Mouse (Mus musculus): Measurements from ENCODE around the gene Piwil1. TPM values are rescaled to one million over a fixed set of nuclear protein-coding genes. Genes with fewer than 3 reads are reported as not detected.

Piwil1 gene
- total and polyA plus RNA-seq, 3 experiments: not detected

DNA sequence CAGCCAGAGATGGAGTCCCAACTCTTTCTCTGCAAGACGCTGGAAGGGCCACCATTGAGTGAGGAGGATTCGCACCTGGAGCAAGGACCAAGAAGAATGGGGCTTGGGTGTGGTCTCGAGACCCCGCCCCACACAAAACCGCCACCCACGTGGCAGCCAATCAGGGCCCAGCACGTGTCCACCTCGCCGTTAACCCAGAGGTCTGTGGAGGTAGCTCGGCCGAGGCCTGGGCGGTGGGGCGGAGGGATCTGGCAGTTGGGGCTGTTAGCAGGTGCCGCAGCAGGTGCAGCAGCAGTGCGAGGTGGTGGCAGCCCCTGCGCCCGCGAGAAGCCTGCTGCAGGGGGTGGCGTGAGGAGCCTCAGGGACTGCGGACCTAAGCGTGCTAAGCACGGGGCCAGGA, 33.6 kb downstream of the Piwil1 start (continued):
- no peak for TF ChIP-seq BHLHE40 (IDR thresholded peaks at IDR 0.05; ENCODE audit: borderline replicate concordance, low read depth, low read length)
- no peak for TF ChIP-seq ELF1 (IDR thresholded peaks at IDR 0.05; ENCODE audit: low read depth, low read length)
- no peak for TF ChIP-seq TBP (IDR thresholded peaks at IDR 0.05; ENCODE audit: low read depth, low read length)

DNA sequence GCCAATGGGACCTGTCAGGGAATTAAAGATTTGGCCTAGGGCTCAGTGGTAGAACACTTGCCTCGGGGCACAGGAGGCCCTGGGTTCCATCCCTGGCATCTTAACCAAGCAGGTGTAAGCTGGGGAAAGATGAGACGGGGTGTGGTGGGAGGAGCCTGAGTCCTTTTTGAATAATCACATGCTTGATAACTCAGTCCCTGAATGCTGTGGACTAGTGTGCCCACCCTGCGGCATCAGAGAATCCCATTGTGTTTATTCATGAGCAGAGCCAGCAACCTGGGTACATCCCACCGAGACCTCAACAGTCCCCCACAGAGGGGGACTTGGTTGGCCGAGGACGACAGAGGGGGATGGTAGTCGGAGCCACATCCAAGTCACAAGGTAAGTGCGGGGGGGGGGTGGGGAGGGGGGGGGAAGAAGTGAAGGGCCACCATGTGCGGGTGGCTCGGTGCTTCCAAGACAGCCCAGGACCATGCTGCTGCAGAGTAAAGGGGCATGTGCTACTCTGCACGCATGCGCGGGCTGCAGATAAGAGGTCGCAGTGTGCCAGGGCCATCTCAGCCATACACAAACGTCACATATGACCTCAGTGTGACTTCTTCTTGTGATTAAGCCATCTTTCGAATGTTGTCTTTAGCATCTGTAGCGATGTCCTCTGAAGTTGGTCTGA, 37.0 kb downstream of the Piwil1 start:
- no peak for TF ChIP-seq ZMIZ1 (IDR thresholded peaks at IDR 0.05; ENCODE audit: low read depth, low read length)
- TF ChIP-seq TBP (IDR thresholded peaks at IDR 0.05; ENCODE audit: low read depth, low read length): no peak
- TF ChIP-seq POLR2AphosphoS5 (IDR thresholded peaks at IDR 0.05; ENCODE audit: borderline replicate concordance, low read depth, low read length): no peak
- TF ChIP-seq KAT2A (conservative IDR thresholded peaks at IDR 0.05; ENCODE audit: low read depth, low read length): no peak
- TF ChIP-seq MEF2A (IDR thresholded peaks at IDR 0.05; ENCODE audit: extremely low read depth, insufficient replicate concordance, low read depth, low read length, poor library complexity, severe bottlenecking): no peak
- no peak for TF ChIP-seq USF2 (IDR thresholded peaks at IDR 0.05; ENCODE audit: borderline replicate concordance in 1 of 2, insufficient read depth in 1 of 2, low read depth in 1 of 2, low read length in 2 of 2)
- no peak for TF ChIP-seq GABPA (IDR thresholded peaks at IDR 0.05; ENCODE audit: low read depth, low read length)
- no peak for TF ChIP-seq CHD2 (IDR thresholded peaks at IDR 0.05; ENCODE audit: low read length)
- no peak for TF ChIP-seq MAZ (IDR thresholded peaks at IDR 0.05; ENCODE audit: low read depth, low read length)
- H3K9ac ChIP-seq (ENCODE audit: control insufficient read depth, low read depth, low read length, poor library complexity, severe bottlenecking): no peak overlapping the region
- no peaks in the 10 kb centered on the region for H3K79me2 ChIP-seq (ENCODE audit: control insufficient read depth, insufficient read depth, low read length, poor library complexity)
- no peak for DNase-seq (ENCODE audit: low read depth, low spot score)
- H3K36me3 ChIP-seq (ENCODE audit: control insufficient read depth in 1 of 2, insufficient read depth in 2 of 2, low read length in 2 of 2): no peaks in the 10 kb centered on the region
- no peaks in the 10 kb centered on the region for H3K9me3 ChIP-seq (replicated peaks; ENCODE audit: insufficient read depth, low read length)
- no peak overlapping the region for H3K27ac ChIP-seq (ENCODE audit: control insufficient read depth, low read depth, low read length)
- H3K27me3 ChIP-seq (ENCODE audit: control insufficient read depth in 1 of 2, insufficient read depth in 2 of 2, low read length in 2 of 2): no peaks in the 10 kb centered on the region
- no peak overlapping the region for H3K4me3 ChIP-seq (ENCODE audit: control insufficient read depth in 1 of 2, insufficient read depth in 1 of 2, low read depth in 2 of 2, low read length in 2 of 2)
- no peaks in the 10 kb centered on the region for H3K4me1 ChIP-seq (ENCODE audit: control insufficient read depth in 1 of 2, insufficient read depth in 2 of 2, low read length in 2 of 2)

DNA sequence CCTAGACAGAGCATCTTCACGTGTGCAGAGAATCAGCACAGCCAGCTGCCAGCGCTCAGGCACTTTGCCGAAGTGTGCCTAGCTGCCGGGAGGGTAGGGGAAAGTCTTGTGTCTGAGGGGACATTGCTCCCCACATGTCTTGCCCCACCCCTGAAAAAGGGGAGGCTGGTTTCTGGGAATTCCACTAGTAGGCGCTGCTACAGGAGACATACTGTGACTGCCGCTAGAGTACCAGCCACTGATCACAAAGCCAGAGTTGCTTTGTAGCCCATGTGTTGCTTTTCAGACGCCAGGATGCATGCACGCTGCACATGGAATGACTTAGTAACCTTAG, 37.5 kb downstream of the Piwil1 start:
- DNase-seq (ENCODE audit: low read depth, low spot score): no peak
- Histone ChIP-seq H3K27me3 (ENCODE audit: control insufficient read depth in 1 of 2, insufficient read depth in 2 of 2, low read length in 2 of 2) (no peaks in the 10 kb centered on the region), H3K27ac (ENCODE audit: control insufficient read depth, low read depth, low read length) (no peak overlapping the region), H3K4me1 (ENCODE audit: control insufficient read depth in 1 of 2, insufficient read depth in 2 of 2, low read length in 2 of 2) (no peaks in the 10 kb centered on the region), H3K4me3 (ENCODE audit: control insufficient read depth in 1 of 2, insufficient read depth in 1 of 2, low read depth in 2 of 2, low read length in 2 of 2) (no peak overlapping the region), H3K79me2 (ENCODE audit: control insufficient read depth, insufficient read depth, low read length, poor library complexity) (no peaks in the 10 kb centered on the region), H3K36me3 (ENCODE audit: control insufficient read depth in 1 of 2, insufficient read depth in 2 of 2, low read length in 2 of 2) (no peaks in the 10 kb centered on the region), H3K9ac (ENCODE audit: control insufficient read depth, low read depth, low read length, poor library complexity, severe bottlenecking) (no peak overlapping the region), H3K9me3 (replicated peaks; ENCODE audit: insufficient read depth, low read length) (no peaks in the 10 kb centered on the region)
- TF ChIP-seq MAX (IDR thresholded peaks at IDR 0.05; ENCODE audit: low read length): no peak
